Mouse (Mus musculus) hindbrain, embryonic 16.5 days (tissue): ENCODE measurements around the gene Pml. TPM values are rescaled to one million over a fixed set of nuclear protein-coding genes. Genes with fewer than 3 reads are reported as not detected.

Experiments used
- ATAC-seq: fragments of 200-750 bp; cut with Nextera tagmentation; 2 replicates; pipeline ENCODE4 v1.8.0; 2017; ENCODE audit warnings: moderate TSS enrichment, moderate library complexity
- H3K27ac ChIP-seq: fragments of 300-500 bp; sonication (generic); 2 replicates; pipeline ENCODE4 v1.5.1; 2014; ENCODE audit warnings: low read depth, mild to moderate bottlenecking, control low read depth, low read length, moderate library complexity
- H3K27me3 ChIP-seq: fragments of 300-500 bp; sonication (generic); replicated peaks from 2 replicates; pipeline ENCODE4 v1.6.1; 2014; ENCODE audit warnings: low read length; ENCODE audit not compliant: control insufficient read depth, insufficient read depth
- H3K36me3 ChIP-seq: fragments of 300-500 bp; sonication (generic); 2 replicates; pipeline ENCODE4 v1.6.1; 2014; ENCODE audit warnings: mild to moderate bottlenecking, low read length, moderate library complexity, mixed read lengths; ENCODE audit not compliant: control insufficient read depth, insufficient read depth
- H3K4me1 ChIP-seq: fragments of 300-500 bp; sonication (generic); 2 replicates; pipeline ENCODE4 v1.6.1; 2014; ENCODE audit warnings: low read depth, low read length; ENCODE audit not compliant: control insufficient read depth, insufficient read depth
- H3K4me2 ChIP-seq: fragments of 300-500 bp; sonication (generic); 2 replicates; pipeline ENCODE4 v1.6.1; 2014; ENCODE audit warnings: mild to moderate bottlenecking, low read length, control low read depth, moderate library complexity
- H3K4me3 ChIP-seq: fragments of 300-500 bp; sonication (generic); 2 replicates; pipeline ENCODE4 v1.5.1; 2014; ENCODE audit warnings: mild to moderate bottlenecking, low read length, control low read depth, moderate library complexity
- H3K9ac ChIP-seq: fragments of 300-500 bp; sonication (generic); 2 replicates; pipeline ENCODE4 v1.6.1; 2014; ENCODE audit warnings: low read depth, mild to moderate bottlenecking, control low read depth, low read length, moderate library complexity
- H3K9me3 ChIP-seq: fragments of 300-500 bp; sonication (generic); 2 replicates; pipeline ENCODE4 v1.6.1; 2014; ENCODE audit warnings: mild to moderate bottlenecking, low read length, moderate library complexity; ENCODE audit not compliant: control insufficient read depth
- WGBS: fragments of 180-500 bp; shearing (Covaris S2); extraction: QIAGEN DNeasy Blood & Tissue Kit; methylation state at CpG from one replicate; pipeline ENCODE4 v1.1.7; 2014; 5-methylcytosine and 5-hydroxymethylcytosine counted together
- polyA plus RNA-seq: library from polyadenylated mRNA; unstranded; fragments of >200 nt; fragmentation: Nextera tagmentation; extraction: Ambion mirVana; gene quantifications from 2 replicates; pipeline ENCODE4 v1.2.1, GENCODE M21; 2015

Gene Pml
- polyA plus RNA-seq, result 3.9 and 6.0 TPM in 2 replicates

GRCm38 (mm10) chr9:58249592-58250192, at the start of gene Pml:
TSS of gene Pml (minus strand) at chr9:58249786.
- ATAC-seq, result 0 out of 2 replicates have a peak, but pooled peaks have one; percentile 29

GRCm38 (mm10) chr9:58297961-58298477, 48.4 kb upstream of the Pml start:
- no peak; the same call in 1 of the 2 replicates for ATAC-seq
- H3K9me3 ChIP-seq, result no peaks in the 10 kb centered on the region
- no peak overlapping the region for H3K4me3 ChIP-seq
- H3K27ac ChIP-seq, result no peak overlapping the region
- H3K9ac ChIP-seq, result no peak overlapping the region
- H3K4me2 ChIP-seq, result no peak overlapping the region
- 64% methylated on average over 4 of the region's 4 CpGs for WGBS
- no peaks in the 10 kb centered on the region for H3K27me3 ChIP-seq
- no peaks in the 10 kb centered on the region for H3K36me3 ChIP-seq
- H3K4me1 ChIP-seq, result peaks cover 2% of the 10 kb centered on the region

More at GRCm38 (mm10) chr9:58249592-58250192, at the start of gene Pml:
- Histone ChIP-seq H3K36me3 (no peaks in the 10 kb centered on the region), H3K4me3 (peak within 1 kb of the TSS; percentile 45), H3K9ac (peak within 1 kb of the TSS; percentile 59), H3K4me2 (peak within 1 kb of the TSS; percentile 61), H3K27me3 (no peaks in the 10 kb centered on the region), H3K9me3 (no peaks in the 10 kb centered on the region), H3K4me1 (peaks cover 12% of the 10 kb centered on the region), H3K27ac (peak within 1 kb of the TSS; percentile 73)
- 2% methylated on average over 16 of the region's 16 CpGs for WGBS

GRCm38 (mm10) chr9:58297065-58297464, 47.5 kb upstream of the Pml start:
- Histone ChIP-seq H3K9me3 (no peaks in the 10 kb centered on the region), H3K27ac (no peak overlapping the region), H3K27me3 (no peaks in the 10 kb centered on the region), H3K4me1 (peaks cover 2% of the 10 kb centered on the region; the same call in 1 of the 2 replicates), H3K9ac (no peak overlapping the region), H3K36me3 (no peaks in the 10 kb centered on the region), H3K4me3 (no peak overlapping the region), H3K4me2 (no peak overlapping the region)
- ATAC-seq, result no peak
- 93% methylated on average over 6 of the region's 6 CpGs for WGBS

- H3K36me3 ChIP-seq, result no peaks in the 10 kb centered on the region
- no peak overlapping the region for H3K9ac ChIP-seq
- H3K4me2 ChIP-seq, result no peak overlapping the region
- WGBS, result 24% methylated on average over 8 of the region's 9 CpGs
- no peaks in the 10 kb centered on the region for H3K9me3 ChIP-seq
- H3K27ac ChIP-seq, result no peak overlapping the region; the same call in 1 of the 2 replicates
- H3K4me1 ChIP-seq, result peaks cover 2% of the 10 kb centered on the region; the same call in 1 of the 2 replicates
- 0 out of 2 replicates have a peak, but pooled peaks have one; percentile 17 for ATAC-seq
- no peaks in the 10 kb centered on the region for H3K27me3 ChIP-seq
- no peak overlapping the region for H3K4me3 ChIP-seq
Measured at GRCm38 (mm10) chr9:58295766-58296361, 46.3 kb upstream of the Pml start.

- Histone ChIP-seq H3K4me3 (no peak overlapping the region), H3K36me3 (no peaks in the 10 kb centered on the region), H3K27ac (no peak overlapping the region), H3K9ac (no peak overlapping the region), H3K4me1 (peaks cover 2% of the 10 kb centered on the region; the same call in 1 of the 2 replicates), H3K4me2 (no peak overlapping the region), H3K9me3 (no peaks in the 10 kb centered on the region), H3K27me3 (no peaks in the 10 kb centered on the region)
- no peak for ATAC-seq
- WGBS, result 85% methylated on average over 3 of the region's 3 CpGs
Measured at GRCm38 (mm10) chr9:58295345-58295744, 45.8 kb upstream of the Pml start.

- H3K27ac ChIP-seq, result no peak overlapping the region
- H3K4me1 ChIP-seq, result peaks cover 2% of the 10 kb centered on the region; the same call in 1 of the 2 replicates
- H3K4me3 ChIP-seq, result no peak overlapping the region
- H3K9me3 ChIP-seq, result no peaks in the 10 kb centered on the region
- no peaks in the 10 kb centered on the region for H3K36me3 ChIP-seq
- H3K4me2 ChIP-seq, result no peak overlapping the region
- no peak for ATAC-seq
- no peaks in the 10 kb centered on the region for H3K27me3 ChIP-seq
- WGBS, result 39% methylated on average over 7 of the region's 7 CpGs
- no peak overlapping the region for H3K9ac ChIP-seq
Measured at GRCm38 (mm10) chr9:58294527-58294926, 44.9 kb upstream of the Pml start.

GRCm38 (mm10) chr9:58289901-58290300, 40.3 kb upstream of the Pml start:
- Histone ChIP-seq H3K36me3 (no peaks in the 10 kb centered on the region), H3K4me3 (no peak overlapping the region), H3K27me3 (no peaks in the 10 kb centered on the region), H3K9ac (no peak overlapping the region), H3K9me3 (no peaks in the 10 kb centered on the region), H3K4me2 (no peak overlapping the region), H3K4me1 (no peaks in the 10 kb centered on the region), H3K27ac (no peak overlapping the region)
- WGBS, result 91% methylated on average over 2 of the region's 2 CpGs
- no peak for ATAC-seq

- H3K9ac ChIP-seq, result no peak overlapping the region
- no peak for ATAC-seq
- H3K36me3 ChIP-seq, result no peaks in the 10 kb centered on the region
- H3K27ac ChIP-seq, result no peak overlapping the region
- H3K4me1 ChIP-seq, result no peaks in the 10 kb centered on the region
- 90% methylated on average over 1 of the region's 1 CpGs for WGBS
- no peaks in the 10 kb centered on the region for H3K9me3 ChIP-seq
- H3K4me3 ChIP-seq, result no peak overlapping the region
- H3K27me3 ChIP-seq, result no peaks in the 10 kb centered on the region
- H3K4me2 ChIP-seq, result no peak overlapping the region
Measured at GRCm38 (mm10) chr9:58289090-58289489, 39.5 kb upstream of the Pml start.

GRCm38 (mm10) chr9:58283431-58283830, 33.8 kb upstream of the Pml start:
- H3K27ac ChIP-seq, result no peak overlapping the region
- H3K27me3 ChIP-seq, result no peaks in the 10 kb centered on the region
- H3K9ac ChIP-seq, result no peak overlapping the region
- no peaks in the 10 kb centered on the region for H3K36me3 ChIP-seq
- WGBS, result 61% methylated on average over 7 of the region's 7 CpGs
- H3K4me2 ChIP-seq, result no peak overlapping the region
- no peaks in the 10 kb centered on the region for H3K4me1 ChIP-seq
- H3K4me3 ChIP-seq, result no peak overlapping the region
- H3K9me3 ChIP-seq, result no peaks in the 10 kb centered on the region
- ATAC-seq, result no peak
